Mouse (Mus musculus) cerebellum, adult 2 months (tissue): ENCODE measurements around the gene Mmp24.

ENCODE experiments used
- CTCF ChIP-seq: fragments of 200-500 bp; IDR thresholded peaks from 2 replicates; pipeline ENCODE4 v1.5.1; 2011; ENCODE audit warnings: low read depth, mild to moderate bottlenecking, control low read depth, low read length, moderate library complexity, borderline replicate concordance; ENCODE audit not compliant: insufficient read depth
- POLR2A ChIP-seq: fragments of 200-500 bp; IDR thresholded peaks from 2 replicates; pipeline ENCODE4 v1.6.1; 2011; ENCODE audit warnings: low read length, control low read depth, borderline replicate concordance; ENCODE audit not compliant: insufficient read depth

DNA sequence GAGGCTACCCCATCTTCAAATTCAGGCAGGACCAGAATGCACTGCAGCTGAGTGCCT is 44.1 kb downstream of the Mmp24 start, which contains the start of gene BC029722:
- no peak for TF ChIP-seq POLR2A
- no peak for TF ChIP-seq CTCF
